Mouse (Mus musculus) limb, embryonic 13.5 days (tissue): ENCODE results near the gene Homer3. TPM values are rescaled to one million over a fixed set of nuclear protein-coding genes. Genes with fewer than 3 reads are reported as not detected.
A peak's percentile ranks its signal among the peaks of the same experiment; 100 is the strongest.

ENCODE experiments used
- ATAC-seq: fragments of 200-750 bp; cut with Nextera tagmentation; 2 replicates; pipeline ENCODE4 v1.8.0; 2017; ENCODE audit warnings: low read depth, moderate number of reproducible peaks, moderate TSS enrichment; ENCODE audit not compliant: low FRiP score
- H3K27ac ChIP-seq: fragments of 300-500 bp; sonication (generic); 2 replicates; pipeline ENCODE4 v1.5.1; 2015; ENCODE audit warnings: inconsistent platforms, mild to moderate bottlenecking, moderate library complexity
- H3K27me3 ChIP-seq: fragments of 300-500 bp; sonication (generic); 2 replicates; pipeline ENCODE4 v1.6.1; 2015; ENCODE audit warnings: mild to moderate bottlenecking, inconsistent platforms
- H3K36me3 ChIP-seq: fragments of 300-500 bp; sonication (generic); 2 replicates; pipeline ENCODE4 v1.6.1; 2015; ENCODE audit warnings: inconsistent platforms, mild to moderate bottlenecking, moderate library complexity
- H3K4me1 ChIP-seq: fragments of 300-500 bp; sonication (generic); 2 replicates; pipeline ENCODE4 v1.6.1; 2015; ENCODE audit warnings: inconsistent platforms
- H3K4me2 ChIP-seq: fragments of 300-500 bp; sonication (generic); replicated peaks from 2 replicates; pipeline ENCODE4 v1.6.1; 2015; ENCODE audit warnings: inconsistent platforms, mild to moderate bottlenecking, moderate library complexity
- H3K4me3 ChIP-seq: fragments of 300-500 bp; sonication (generic); 2 replicates; pipeline ENCODE4 v1.5.1; 2015; ENCODE audit warnings: moderate library complexity, mild to moderate bottlenecking, inconsistent platforms
- H3K9ac ChIP-seq: fragments of 300-500 bp; sonication (generic); 2 replicates; pipeline ENCODE4 v1.6.1; 2015; ENCODE audit warnings: mild to moderate bottlenecking, inconsistent platforms
- H3K9me3 ChIP-seq: fragments of 300-500 bp; sonication (generic); 2 replicates; pipeline ENCODE4 v1.6.1; 2016; ENCODE audit warnings: inconsistent platforms
- WGBS: fragments of 180-500 bp; shearing (Covaris S2); methylation state at CpG from one replicate; pipeline ENCODE4 v1.1.7; 2015; 5-methylcytosine and 5-hydroxymethylcytosine counted together
- polyA plus RNA-seq: library from polyadenylated mRNA; unstranded; fragments of >200 nt; fragmentation: Nextera tagmentation; extraction: Ambion mirVana; gene quantifications from 2 replicates; pipeline ENCODE4 v1.2.1, GENCODE M21; 2015

Homer3 gene
- polyA plus RNA-seq = 57.9 and 58.1 TPM in 2 replicates

- H3K4me3 ChIP-seq = peak within 1 kb of the TSS; percentile 71
- under 1% methylated on average over 36 of the region's 36 CpGs for WGBS
These were observed at the start of gene Homer3 for GRCm38 (mm10) chr8:70282603-70283135. TSS of gene Homer3 (plus strand) at chr8:70282827.

GRCm38 (mm10) chr8:70233606-70234005, 49.0 kb upstream of the Homer3 start:
- no peak for ATAC-seq
- Histone ChIP-seq H3K4me2 (peak overlapping the region; percentile 94), H3K4me3 (peak overlapping the region; percentile 80), H3K9ac (peak overlapping the region; percentile 87), H3K9me3 (no peaks in the 10 kb centered on the region), H3K27ac (no peak overlapping the region), H3K36me3 (peaks cover 51% of the 10 kb centered on the region), H3K27me3 (no peaks in the 10 kb centered on the region), H3K4me1 (peaks cover 25% of the 10 kb centered on the region)
- 8% methylated on average over 13 of the region's 13 CpGs for WGBS

More at GRCm38 (mm10) chr8:70282603-70283135, at the start of gene Homer3:
- Histone ChIP-seq H3K4me2 (peak within 1 kb of the TSS; percentile 83), H3K9me3 (peaks cover 4% of the 10 kb centered on the region; the same call in 1 of the 2 replicates), H3K36me3 (peaks cover 32% of the 10 kb centered on the region), H3K9ac (peak within 1 kb of the TSS; percentile 95), H3K27me3 (no peaks in the 10 kb centered on the region), H3K4me1 (peaks cover 23% of the 10 kb centered on the region), H3K27ac (peak within 1 kb of the TSS; percentile 72)
- ATAC-seq = peak; percentile 89

- peaks cover 51% of the 10 kb centered on the region for H3K36me3 ChIP-seq
- ATAC-seq = peak; percentile 97
- peak within 1 kb of the TSS; percentile 80 for H3K4me3 ChIP-seq
- H3K9ac ChIP-seq = peak within 1 kb of the TSS; percentile 87
- no peaks in the 10 kb centered on the region for H3K27me3 ChIP-seq
- H3K9me3 ChIP-seq = no peaks in the 10 kb centered on the region
- under 1% methylated on average over 67 of the region's 67 CpGs for WGBS
- H3K27ac ChIP-seq = peak within 1 kb of the TSS; percentile 87
- H3K4me2 ChIP-seq = peak within 1 kb of the TSS; percentile 94
- peaks cover 25% of the 10 kb centered on the region for H3K4me1 ChIP-seq
These were observed 48.4 kb upstream of the Homer3 start, which contains the start of the genes Sugp2 and Armc6 for GRCm38 (mm10) chr8:70234080-70234780. TSS of gene Sugp2 (plus strand) at chr8:70234226. TSS of gene Armc6 (minus strand) at chr8:70234466.

GRCm38 (mm10) chr8:70234781-70235128, 47.9 kb upstream of the Homer3 start:
- WGBS = 0% methylated on average over 15 of the region's 15 CpGs
- no peaks in the 10 kb centered on the region for H3K9me3 ChIP-seq
- H3K9ac ChIP-seq = peak overlapping the region; percentile 87
- peak overlapping the region; percentile 80 for H3K4me3 ChIP-seq
- peak overlapping the region; percentile 94 for H3K4me2 ChIP-seq
- H3K27ac ChIP-seq = peak overlapping the region; percentile 87; the same call in 1 of the 2 replicates
- H3K27me3 ChIP-seq = no peaks in the 10 kb centered on the region
- ATAC-seq = no peak; the same call in 1 of the 2 replicates
- H3K36me3 ChIP-seq = peaks cover 49% of the 10 kb centered on the region
- H3K4me1 ChIP-seq = peaks cover 25% of the 10 kb centered on the region

- H3K4me3 ChIP-seq = no peak overlapping the region
- H3K27me3 ChIP-seq = no peaks in the 10 kb centered on the region
- WGBS = 91% methylated on average over 2 of the region's 2 CpGs
- no peak for ATAC-seq
- H3K4me1 ChIP-seq = peaks cover 23% of the 10 kb centered on the region
- H3K9ac ChIP-seq = no peak overlapping the region
- no peak overlapping the region for H3K4me2 ChIP-seq
- peaks cover 66% of the 10 kb centered on the region for H3K36me3 ChIP-seq
- H3K9me3 ChIP-seq = no peaks in the 10 kb centered on the region
- no peak overlapping the region for H3K27ac ChIP-seq
These were observed 44.8 kb upstream of the Homer3 start for GRCm38 (mm10) chr8:70237842-70238241.

- Histone ChIP-seq H3K27ac (no peak overlapping the region), H3K27me3 (no peaks in the 10 kb centered on the region), H3K4me1 (peaks cover 15% of the 10 kb centered on the region), H3K4me2 (no peak overlapping the region), H3K9me3 (no peaks in the 10 kb centered on the region), H3K36me3 (peaks cover 90% of the 10 kb centered on the region), H3K9ac (no peak overlapping the region), H3K4me3 (no peak overlapping the region)
- 87% methylated on average over 5 of the region's 5 CpGs for WGBS
- ATAC-seq = no peak
These were observed 42.0 kb upstream of the Homer3 start for GRCm38 (mm10) chr8:70240642-70241041.

GRCm38 (mm10) chr8:70246622-70247021, 36.0 kb upstream of the Homer3 start:
- Histone ChIP-seq H3K9ac (no peak overlapping the region), H3K4me2 (no peak overlapping the region), H3K4me1 (peaks cover 9% of the 10 kb centered on the region; the same call in 1 of the 2 replicates), H3K36me3 (peaks cover 94% of the 10 kb centered on the region), H3K4me3 (no peak overlapping the region), H3K27me3 (no peaks in the 10 kb centered on the region), H3K27ac (no peak overlapping the region), H3K9me3 (no peaks in the 10 kb centered on the region)
- ATAC-seq = no peak
- 88% methylated on average over 6 of the region's 6 CpGs for WGBS

- 95% methylated on average over 3 of the region's 3 CpGs for WGBS
- no peak overlapping the region for H3K4me2 ChIP-seq
- H3K4me1 ChIP-seq = peaks cover 9% of the 10 kb centered on the region; the same call in 1 of the 2 replicates
- peaks cover 94% of the 10 kb centered on the region for H3K36me3 ChIP-seq
- no peak overlapping the region for H3K4me3 ChIP-seq
- H3K9me3 ChIP-seq = no peaks in the 10 kb centered on the region
- no peak for ATAC-seq
- H3K27ac ChIP-seq = no peak overlapping the region
- no peaks in the 10 kb centered on the region for H3K27me3 ChIP-seq
- no peak overlapping the region for H3K9ac ChIP-seq
These were observed 34.8 kb upstream of the Homer3 start for GRCm38 (mm10) chr8:70247841-70248240.

GRCm38 (mm10) chr8:70254628-70255027, 28.0 kb upstream of the Homer3 start:
- Histone ChIP-seq H3K9me3 (no peaks in the 10 kb centered on the region), H3K4me2 (no peak overlapping the region), H3K27me3 (no peaks in the 10 kb centered on the region), H3K9ac (no peak overlapping the region), H3K4me3 (no peak overlapping the region), H3K36me3 (peaks cover 99% of the 10 kb centered on the region), H3K27ac (no peak overlapping the region), H3K4me1 (no peaks in the 10 kb centered on the region)
- 81% methylated on average over 1 of the region's 1 CpGs for WGBS
- no peak for ATAC-seq

- no peak overlapping the region for H3K9ac ChIP-seq
- no peak overlapping the region for H3K27ac ChIP-seq
- no peaks in the 10 kb centered on the region for H3K4me1 ChIP-seq
- 87% methylated on average over 3 of the region's 3 CpGs for WGBS
- H3K4me3 ChIP-seq = no peak overlapping the region
- peaks cover 99% of the 10 kb centered on the region for H3K36me3 ChIP-seq
- H3K9me3 ChIP-seq = no peaks in the 10 kb centered on the region
- H3K4me2 ChIP-seq = no peak overlapping the region
- ATAC-seq = no peak
- H3K27me3 ChIP-seq = no peaks in the 10 kb centered on the region
These were observed 25.2 kb upstream of the Homer3 start for GRCm38 (mm10) chr8:70257456-70257855.

- ATAC-seq = no peak
- H3K36me3 ChIP-seq = peaks cover 99% of the 10 kb centered on the region
- 93% methylated on average over 5 of the region's 5 CpGs for WGBS
These were observed 24.0 kb upstream of the Homer3 start for GRCm38 (mm10) chr8:70258600-70258999.

GRCm38 (mm10) chr8:70259043-70259442, 23.6 kb upstream of the Homer3 start:
- H3K9ac ChIP-seq = no peak overlapping the region
- H3K4me1 ChIP-seq = no peaks in the 10 kb centered on the region
- no peaks in the 10 kb centered on the region for H3K27me3 ChIP-seq
- 96% methylated on average over 2 of the region's 2 CpGs for WGBS
- peaks cover 99% of the 10 kb centered on the region for H3K36me3 ChIP-seq
- no peaks in the 10 kb centered on the region for H3K9me3 ChIP-seq
- H3K4me2 ChIP-seq = no peak overlapping the region
- no peak for ATAC-seq
- no peak overlapping the region for H3K27ac ChIP-seq
- no peak overlapping the region for H3K4me3 ChIP-seq

More at GRCm38 (mm10) chr8:70258600-70258999, 24.0 kb upstream of the Homer3 start:
- Histone ChIP-seq H3K27ac (no peak overlapping the region), H3K4me2 (no peak overlapping the region), H3K9ac (no peak overlapping the region), H3K4me3 (no peak overlapping the region), H3K27me3 (no peaks in the 10 kb centered on the region), H3K4me1 (no peaks in the 10 kb centered on the region), H3K9me3 (no peaks in the 10 kb centered on the region)
